Mouse (Mus musculus) kidney, adult 9 months (tissue): ENCODE data around the gene AL732309.1.
"Not testable (repeated sequence)": the region's sequence is repeated elsewhere in the genome, so short reads cannot be mapped to it uniquely, and the experiment has no call there.

Experiments
- DNase-seq: peaks from one replicate; pipeline ENCODE4 v3.0.0; 2022

AL732309.1 gene

DNA sequence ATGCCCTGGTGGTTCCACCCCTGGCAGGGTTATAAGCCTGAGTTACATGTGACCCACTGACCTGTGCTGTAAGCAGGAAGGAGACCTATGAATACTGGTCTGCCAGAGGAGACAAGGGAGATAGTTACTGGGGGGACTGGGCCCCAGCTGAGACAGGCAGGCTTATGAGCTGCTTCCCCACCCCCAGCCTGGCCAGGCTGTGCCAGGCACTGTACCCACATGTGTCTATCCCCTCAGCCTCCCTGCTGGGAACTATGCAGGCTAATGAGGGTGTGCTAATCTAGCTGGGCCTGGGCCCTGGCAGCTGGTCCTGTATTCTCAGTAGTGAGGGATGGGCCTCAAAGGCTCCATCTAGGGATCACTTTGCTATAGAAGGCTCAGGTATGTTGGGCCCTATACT, 20.6 kb upstream of the AL732309.1 start:
- no peak for DNase-seq

DNA sequence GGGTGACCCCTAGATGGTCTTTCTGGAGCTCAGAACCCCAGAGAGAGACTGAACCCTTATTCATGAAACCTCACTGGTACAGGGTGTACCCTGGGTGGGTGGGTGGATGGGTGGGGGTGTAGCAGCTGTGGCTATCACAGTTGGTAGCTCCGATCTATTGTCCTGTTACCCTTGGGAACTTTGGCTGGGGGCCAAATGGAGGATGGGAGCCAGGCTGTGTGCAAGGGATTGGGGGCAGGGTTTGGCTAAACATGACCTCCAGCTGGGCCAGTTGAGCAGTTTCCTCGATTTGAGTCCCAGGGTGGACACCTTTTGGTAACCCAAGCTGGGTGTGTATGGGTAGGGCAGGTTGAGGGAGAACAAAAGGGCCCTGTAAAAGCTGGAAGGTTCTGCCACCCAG, 20.1 kb upstream of the AL732309.1 start:
- peak; percentile 79 for DNase-seq

DNA sequence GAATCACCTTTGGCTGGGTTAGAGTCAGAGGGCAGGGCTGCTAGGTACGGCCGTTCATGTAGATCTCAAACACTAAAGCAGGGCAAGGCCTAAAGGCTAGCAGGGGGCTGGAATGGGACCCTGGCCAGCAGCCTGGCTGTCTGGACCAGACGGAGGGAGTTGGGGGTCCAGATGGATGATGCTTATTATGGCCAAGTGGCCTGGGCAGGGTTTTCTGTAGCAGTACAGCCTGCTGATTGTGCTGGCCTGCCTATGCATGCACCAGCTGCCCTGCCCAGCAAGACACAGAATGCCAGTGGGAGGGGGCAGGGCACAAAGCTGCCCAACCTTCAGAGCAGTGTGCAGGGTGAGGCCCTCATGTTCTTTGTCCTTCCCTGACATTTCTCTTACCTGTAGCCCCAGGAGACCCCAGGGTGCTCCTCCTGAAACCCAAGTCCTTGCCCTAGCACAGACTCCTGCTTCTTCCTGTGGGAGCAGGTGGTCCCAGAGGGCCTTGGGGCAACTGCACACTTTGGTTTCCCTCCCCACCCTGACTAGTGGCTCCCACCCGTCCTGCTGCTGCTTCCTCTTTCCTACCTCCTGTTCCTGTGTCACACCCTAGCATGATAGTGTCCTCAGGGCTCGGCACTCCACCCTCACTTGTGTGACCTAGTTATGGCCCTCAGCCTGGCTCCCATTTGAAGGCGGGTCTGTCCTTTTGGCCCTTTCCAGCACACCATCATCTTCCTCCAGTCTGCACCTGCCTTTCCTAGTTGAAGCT, 19.4 kb upstream of the AL732309.1 start:
- peak; percentile 61 for DNase-seq

DNA sequence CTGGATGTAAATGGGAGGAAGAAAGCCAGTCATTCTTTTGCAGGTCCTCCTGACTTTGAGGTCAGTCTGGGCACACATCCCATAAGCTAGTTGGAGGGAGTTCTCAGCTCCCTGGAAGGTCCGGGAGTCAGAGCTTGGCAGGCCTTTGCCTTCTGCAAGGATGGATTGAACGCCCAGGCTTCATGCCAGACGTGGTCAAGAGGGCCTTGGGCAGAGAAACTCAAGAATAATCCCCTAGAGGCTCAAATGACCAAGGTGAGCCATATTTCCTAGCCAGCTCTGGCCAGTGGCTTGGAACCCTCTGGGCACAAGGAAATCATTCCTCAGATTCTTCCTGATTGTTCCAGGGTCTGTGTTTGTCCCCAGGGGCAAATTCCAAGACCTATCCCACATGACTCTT, 18.2 kb upstream of the AL732309.1 start:
- DNase-seq: peak; percentile 94

DNA sequence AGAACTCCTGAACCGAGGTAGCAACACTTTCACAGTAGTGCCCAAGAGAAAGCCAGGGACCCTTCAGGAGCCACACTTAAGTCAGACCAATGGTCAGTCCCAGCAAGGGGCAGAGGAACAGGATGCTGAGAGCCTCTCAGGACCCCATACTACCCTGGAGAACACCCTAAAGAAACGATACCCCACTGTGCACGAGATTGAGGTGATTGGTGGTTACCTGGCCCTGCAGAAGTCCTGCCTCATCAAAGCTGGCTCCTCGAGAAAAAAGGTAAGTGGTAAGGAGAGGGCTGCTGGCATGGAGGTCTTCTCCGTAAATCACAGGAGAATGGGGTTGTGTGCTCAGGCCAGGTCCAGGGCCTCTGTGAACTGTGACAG, 17.6 kb upstream of the AL732309.1 start:
- DNase-seq: no peak

DNA sequence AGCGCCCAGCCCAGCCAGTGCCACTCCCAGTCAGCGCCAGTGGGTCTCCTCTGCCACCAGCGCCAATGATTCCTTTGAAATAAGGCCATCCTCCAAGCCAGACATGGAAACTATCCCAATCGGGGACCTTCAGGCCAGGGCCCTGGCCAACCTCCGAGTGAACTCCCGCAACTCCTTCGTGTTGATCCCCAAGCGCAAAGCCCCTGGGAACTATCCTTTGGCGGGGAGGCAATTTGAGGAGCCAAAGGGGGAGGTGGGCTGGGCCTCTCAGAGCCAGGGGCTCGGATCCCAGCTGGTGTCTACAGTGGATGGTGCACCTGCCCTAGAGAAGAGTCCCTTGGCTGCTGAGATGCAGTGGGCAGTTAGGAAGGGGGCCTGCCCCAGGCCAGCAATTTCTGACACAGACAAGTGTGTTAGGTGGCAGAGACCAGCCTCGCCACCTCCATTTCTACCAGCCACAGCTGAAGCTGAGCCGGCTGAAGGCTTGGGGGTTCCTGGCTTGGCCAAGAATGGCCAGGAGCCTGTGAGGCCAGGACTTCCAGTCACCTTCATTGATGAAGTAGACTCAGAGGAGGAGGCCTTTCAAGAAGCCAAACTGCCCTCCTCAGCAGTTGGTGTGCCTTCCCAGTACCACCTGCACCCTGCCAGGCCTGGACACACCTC, 17.1 kb upstream of the AL732309.1 start:
- no peak for DNase-seq

DNA sequence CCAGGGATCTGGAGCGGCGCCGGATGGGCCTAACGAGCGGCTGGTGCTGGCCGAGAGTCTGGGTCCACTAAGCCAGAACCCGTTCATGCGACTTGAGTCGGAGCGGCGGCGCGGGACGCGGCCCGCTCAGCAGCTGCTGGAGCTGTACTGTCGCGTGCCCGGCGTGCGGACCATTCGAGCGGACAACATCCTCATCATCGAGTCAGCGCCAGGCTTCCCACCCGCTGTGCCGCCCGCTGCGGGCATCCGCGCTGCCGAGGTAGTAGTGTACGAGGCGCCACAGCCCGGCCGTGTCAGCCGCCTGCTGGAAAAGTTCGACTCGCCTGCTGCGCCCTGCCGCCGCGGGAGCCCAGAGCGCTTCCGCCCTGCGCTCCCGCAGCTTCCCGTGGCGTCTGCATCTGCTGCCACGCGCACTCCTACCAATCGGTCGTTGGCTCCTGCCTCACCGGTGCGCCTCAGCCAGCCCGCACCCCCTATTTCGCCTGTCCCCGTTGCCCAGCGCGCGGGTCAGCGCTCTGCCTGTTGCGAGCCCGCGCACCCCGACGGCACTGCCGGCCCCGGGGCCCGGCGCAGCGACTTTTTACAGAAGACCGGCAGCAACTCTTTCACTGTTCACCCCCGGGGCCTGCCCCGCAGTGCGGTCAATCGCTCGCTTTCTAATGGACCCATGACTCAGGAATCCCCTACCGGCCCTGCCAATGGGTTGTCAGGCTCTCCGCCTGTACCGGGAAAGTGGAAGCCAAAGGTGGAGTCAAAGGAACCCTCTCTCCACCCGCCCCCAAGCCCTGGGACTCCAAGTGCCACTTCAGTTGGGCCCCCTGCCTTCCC, 16.3 kb upstream of the AL732309.1 start:
- peak; percentile 40 for DNase-seq

DNA sequence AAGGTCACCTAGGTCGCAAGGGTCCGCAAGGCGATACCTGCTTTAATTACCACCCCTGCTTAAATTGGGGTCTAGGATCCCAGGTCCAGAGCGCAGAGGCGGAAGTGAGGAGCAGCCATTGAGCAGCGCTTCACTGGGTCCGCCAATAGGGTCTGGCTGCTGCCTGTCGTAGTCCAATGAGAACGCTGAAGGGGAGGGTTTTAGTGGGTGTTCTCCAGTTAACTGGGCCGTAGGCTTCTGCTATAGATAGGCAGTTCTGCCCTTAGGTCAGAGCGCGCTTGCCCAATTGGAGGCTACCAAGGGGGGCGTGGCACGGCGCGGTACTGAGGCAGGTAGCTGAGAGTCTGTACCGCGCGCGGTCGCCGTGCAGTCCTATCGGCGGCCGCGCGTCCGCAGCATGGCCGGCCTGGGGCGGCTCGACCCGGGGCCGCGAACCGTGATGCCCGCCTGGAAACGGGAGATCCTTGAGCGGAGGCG, 15.7 kb upstream of the AL732309.1 start, which contains the start of gene Tprn:
Gene Tprn (plus strand): TSS at position 328 of the 477 bp plus-strand sequence.
- DNase-seq: peak; percentile 99

DNA sequence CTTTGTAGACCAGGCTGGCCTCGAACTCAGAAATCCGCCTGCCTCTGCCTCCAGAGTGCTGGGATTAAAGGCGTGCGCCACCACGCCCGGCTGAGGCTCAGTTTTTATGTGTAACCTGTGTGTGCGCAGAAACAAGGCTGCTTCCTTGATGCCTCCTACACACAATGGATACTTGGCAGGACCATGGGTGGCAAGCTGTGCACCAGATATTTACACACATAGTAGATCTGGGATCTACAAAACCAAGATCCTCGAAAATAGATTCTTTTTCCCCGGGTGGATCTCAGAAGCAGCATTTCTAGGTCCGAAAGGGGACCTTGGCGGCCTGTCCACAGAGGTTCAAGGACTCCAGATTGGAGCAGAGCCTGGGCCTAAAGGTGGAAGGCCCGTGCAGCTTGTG, 15.2 kb upstream of the AL732309.1 start:
- DNase-seq: no peak

DNA sequence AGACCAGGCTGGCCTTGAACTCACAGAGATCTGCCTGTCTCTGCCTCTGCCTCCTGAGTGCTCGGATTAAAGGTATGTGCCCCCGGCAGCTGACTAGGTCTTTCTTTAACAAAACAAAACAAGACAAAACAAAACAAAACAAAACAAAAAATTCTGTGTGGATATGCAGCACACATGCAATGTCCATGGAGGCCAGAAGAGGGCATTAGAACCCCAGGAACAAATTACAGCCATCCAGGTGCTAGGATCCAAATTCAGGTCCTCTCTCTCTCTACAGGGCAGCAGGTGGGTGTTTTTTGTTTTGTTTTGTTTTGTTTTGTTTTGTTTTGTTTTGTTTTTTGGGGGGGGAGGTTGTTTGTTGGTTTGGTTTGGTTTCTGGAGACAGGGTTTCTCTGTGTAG, 12.2 kb upstream of the AL732309.1 start:
- no peak for DNase-seq

DNA sequence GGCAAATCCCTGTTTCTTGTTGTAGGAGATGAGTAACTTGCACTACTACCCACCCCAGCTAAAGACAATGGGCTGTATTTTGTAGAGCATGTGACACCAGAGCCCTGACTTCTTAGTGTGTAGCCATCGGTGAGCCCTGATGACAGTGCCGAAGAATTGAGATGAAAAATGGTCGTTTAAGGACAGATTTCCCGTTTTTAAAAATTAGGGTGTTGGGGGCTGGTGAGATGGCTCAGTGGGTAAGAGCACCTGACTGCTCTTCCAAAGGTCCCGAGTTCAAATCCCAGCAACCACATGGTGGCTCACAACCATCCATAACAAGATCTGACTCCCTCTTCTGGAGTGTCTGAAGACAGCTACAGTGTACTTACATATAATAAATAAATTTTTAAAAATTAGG, 10.6 kb upstream of the AL732309.1 start:
- not testable (repeated sequence) for DNase-seq

DNA sequence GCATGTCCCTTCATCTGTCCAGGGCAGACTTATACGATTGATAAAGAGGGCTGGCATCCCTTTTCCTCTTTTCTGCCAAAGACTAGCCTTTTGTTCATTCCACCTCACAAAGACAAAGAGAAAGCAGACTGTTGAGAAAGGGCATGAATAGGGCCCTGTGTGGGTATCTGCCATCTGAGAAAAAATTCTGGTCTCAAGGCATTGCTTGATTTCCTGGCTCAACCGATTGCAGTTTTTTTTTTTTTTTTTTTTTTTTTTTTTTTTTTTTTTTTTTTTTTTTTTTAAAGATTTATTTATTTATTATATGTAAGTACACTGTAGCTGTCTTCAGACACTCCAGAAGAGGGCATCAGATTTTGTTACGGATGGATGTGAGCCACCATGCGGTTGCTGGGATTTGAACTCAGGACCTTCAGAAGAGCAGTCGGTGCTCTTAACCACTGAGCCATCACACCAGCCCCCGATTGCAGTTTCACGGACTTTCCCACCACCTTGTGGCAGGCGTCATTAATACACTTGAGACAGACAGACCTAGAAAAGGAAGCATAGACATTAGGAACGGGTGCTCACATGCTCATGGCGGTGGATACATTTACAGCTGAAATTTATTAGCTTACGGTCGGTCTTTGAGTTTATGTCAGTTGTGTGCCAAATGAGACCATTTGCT, 9.9 kb upstream of the AL732309.1 start:
- DNase-seq: peak; percentile 64

DNA sequence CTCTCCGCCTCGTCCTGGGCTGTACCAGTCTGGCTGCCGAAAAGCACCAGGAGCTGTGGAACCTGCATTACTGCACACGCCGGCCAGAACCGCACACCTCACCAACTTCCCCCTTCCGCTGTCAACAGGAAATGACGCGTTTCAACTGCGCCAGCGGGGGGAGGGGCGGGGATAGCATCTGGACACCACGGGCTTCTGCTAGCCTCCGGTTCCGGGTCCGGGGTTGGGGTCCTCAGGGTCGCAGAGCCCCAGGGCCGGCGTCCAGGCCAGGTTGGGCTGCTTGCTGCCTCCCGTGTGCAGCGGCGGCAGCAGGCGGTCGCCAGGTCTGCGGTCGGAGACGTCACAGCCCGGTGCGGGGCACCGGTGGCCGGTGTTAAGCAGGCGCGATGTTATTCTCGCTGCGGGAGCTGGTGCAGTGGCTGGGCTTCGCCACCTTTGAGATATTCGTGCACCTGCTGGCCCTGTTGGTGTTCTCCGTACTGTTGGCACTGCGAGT, 8.7 kb upstream of the AL732309.1 start, which contains the start of gene Tmem203:
Gene Tmem203 (plus strand): TSS at position 156 of the 496 bp plus-strand sequence.
- peak; percentile 87 for DNase-seq

DNA sequence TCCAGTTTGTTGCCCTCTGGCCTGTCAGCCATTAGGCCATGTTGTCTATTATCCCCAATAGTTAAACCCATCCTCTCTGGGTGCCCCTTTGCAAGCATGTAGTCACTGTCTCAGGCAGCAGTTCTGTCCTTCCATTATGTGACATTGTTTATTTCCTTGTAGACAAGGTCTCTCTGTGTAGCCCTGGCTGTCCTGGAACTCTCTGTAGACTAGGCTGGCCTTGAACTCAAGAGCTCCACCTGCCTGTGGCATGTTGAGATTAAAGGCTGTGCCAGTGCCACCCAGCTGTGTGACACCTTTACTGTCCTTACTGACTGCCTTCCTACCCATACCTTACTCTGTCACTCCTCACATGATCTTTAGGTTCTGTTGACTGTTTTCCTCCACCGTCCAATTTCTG, 5.7 kb upstream of the AL732309.1 start:
- DNase-seq: peak; percentile 51

DNA sequence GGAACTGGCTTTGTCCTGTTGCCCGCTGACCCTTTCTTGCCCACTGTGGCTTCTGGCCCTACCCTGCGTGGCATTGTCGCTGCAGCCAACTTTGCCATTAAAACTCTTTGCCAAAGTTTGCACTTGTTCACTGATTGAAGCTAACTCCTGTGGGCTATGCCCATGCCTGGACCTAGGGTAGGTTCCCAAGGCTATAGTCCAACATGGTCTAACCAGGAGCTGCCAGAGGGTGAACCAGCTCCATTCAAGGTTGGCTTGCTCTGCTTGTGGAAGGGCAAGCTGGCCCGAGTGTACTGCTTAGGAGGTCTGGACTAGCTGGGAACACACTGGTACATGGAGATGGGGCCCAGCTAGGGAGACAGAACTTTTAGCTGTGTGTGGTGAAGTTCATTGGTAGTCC, 2.5 kb downstream of the AL732309.1 start:
- peak; percentile 52 for DNase-seq

DNA sequence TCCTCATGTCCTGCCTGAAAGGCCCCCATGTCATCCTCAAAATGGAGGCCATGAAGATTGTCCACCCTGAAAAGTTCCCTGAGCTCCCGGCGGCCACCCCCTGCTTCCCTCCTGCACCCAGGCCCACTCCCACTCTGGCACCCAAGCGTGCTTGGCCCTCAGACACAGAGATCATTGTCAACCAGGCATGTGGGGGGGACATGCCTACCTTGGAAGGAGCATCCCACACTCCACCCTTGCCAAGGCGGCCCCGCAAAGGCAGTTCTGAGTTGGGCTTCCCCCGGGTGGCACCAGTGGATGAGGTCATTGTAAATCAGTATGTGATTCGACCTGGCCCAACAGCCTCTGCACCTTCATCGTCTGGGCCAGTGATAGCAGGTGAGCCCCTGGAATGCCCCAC, 3.3 kb downstream of the AL732309.1 start:
- no peak for DNase-seq

DNA sequence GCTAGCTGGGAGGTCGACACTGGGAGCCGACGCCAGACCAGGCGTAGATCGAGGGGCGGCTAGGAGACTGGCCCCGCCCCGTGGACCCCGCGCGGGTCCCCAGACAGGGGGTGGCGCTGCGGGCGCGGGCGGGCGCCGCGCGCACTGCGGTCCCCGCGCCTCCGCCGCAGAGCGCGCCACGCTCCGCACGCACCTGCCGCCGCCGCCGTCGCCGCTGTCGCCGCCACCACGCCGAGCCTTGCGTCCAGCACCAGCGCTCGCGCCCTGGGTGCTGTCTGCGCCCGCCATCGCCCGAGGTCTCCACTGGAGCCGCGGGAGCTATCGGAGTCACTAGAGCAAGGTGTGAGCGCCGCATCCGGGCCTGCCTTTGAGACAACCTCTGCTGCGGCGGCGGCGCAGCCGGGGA, 4.6 kb downstream of the AL732309.1 start, which contains the start of the genes Rnf208 and Cysrt1:
Gene Rnf208 (plus strand): TSS at position 155 of the 406 bp plus-strand sequence.
Gene Cysrt1 (minus strand): TSS at position 352 of the 406 bp plus-strand sequence.
- DNase-seq: no peak

DNA sequence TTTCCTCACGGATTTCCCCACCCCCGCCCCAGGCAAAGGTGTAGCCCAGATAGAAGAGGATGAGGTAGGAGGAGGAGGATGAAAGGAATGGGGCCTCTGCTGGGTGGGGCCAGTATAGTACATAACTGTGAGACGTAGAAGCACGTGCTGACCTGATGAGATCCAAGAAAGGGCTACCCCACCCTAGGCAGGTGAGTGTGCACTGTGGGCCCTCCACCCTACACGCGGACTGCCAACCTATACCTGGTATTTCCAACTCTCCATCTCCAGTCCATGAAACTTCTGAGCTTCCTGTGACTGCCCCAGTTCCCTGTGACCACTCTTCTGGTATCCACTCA, 5.3 kb downstream of the AL732309.1 start:
- DNase-seq: no peak

DNA sequence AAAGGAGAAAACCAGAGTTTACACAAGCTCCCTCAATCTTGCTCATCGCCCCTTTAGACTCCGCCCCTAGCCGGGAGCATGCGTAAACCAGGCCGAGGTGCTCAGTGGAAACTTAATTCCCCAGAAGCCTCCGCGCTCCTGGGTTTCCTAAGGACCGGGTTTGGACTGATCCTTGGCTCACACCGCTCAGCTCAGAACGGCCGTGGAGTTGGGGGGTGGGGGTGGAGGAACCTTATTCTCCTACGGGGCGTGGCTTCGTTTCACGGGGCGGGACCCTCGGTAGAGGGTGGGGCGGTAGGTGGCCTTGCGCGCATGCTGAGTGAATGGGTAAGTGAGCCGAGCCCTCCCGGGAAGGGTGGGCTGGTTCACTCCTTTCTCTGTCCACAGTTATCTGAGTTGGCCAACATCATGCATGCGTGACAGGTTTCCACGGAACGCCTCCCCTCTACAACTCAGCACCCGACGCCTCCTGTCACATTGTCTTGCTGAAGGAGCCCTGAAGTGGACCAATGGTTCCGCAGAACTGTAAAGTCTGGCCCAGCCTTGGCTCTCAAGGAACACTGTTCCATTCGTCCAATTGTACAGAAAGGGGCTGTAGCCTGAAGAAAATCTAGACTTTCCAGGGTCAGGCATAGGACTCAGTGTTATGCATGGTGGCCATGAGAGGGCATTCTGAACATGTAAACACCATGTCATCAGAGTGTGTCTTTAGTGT, 5.8 kb downstream of the AL732309.1 start:
- DNase-seq: peak; percentile 90

DNA sequence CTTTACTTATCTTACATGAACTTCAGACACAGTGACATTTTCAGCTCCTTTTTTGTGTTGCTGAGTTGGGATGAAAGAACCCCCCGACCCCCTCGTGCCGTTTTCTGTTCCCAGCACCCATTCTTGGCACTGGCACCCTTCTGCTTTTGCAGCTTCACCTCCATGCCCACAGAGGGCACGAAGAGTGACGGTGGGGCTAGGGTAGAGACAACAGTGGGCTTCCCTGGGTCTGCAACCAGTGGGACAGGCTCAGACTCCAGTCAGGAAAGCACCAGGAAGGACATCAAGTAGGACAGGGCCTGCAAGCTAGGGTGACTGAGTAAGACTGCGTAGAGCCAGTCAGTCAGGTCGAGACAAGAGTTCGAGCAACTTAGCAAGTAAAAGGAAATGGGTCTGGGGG, 6.4 kb downstream of the AL732309.1 start:
- no peak for DNase-seq

DNA sequence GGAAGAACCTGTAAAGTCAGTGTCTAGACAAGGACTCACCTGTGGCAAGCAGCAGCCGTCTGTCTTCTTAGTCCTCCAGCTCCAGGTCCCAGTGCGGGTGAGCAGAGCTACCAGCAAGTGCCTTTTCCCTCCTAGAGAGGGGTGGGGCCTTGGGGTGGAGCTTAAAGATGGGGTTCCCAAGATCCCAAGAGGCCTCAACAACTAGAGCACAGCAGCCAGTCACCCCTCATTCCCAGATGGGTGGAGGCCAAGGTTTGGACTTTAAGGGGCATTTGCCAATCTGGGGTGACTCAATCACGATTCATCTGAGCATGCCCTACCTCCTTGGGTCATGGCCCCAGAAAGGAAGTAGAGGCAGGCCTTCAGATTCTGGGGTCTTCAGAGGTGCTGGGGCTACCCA, 6.9 kb downstream of the AL732309.1 start:
- DNase-seq: no peak

DNA sequence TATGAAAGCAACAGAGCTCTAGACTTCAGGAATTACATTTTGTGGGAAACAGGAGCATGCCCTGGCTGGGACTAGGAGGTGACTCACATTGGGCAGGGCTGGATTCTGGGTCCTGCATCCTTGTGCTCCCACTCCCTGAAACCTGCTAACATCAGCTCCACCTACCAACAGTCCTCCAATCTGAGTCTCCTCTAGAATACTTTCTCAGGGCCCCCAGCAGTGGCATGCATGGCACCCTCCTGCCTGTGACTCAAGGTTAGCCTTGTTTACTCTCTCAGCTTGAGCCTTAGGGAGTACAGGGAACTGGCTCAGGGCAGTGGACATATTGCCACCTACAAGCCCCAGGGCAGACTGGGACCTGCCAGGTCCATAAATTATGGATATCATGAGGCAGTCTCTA, 8.6 kb downstream of the AL732309.1 start:
- no peak for DNase-seq
